Mouse (Mus musculus): ENCODE results near the gene Pfn3.

DNA sequence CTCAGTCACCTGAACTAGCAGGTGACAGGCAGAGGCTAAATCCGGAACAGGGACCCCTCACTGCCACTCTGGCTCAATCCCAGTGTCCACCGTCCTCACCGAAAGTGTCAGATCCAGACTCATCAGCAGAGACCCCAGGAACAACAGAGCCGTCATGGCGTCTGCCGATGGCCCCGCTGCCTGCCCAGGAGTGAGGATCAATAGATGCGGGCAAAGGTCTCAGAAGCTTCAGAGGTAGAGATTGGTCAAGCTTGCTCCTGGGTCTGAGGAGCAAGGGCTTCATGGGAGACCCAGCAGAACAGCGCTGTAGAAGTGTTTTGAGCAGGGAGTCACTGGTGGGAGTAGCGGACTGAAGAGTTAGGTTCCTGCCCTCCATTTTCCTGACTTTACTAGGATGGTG, 11.6 kb upstream of the Pfn3 start, which contains the start of gene F12:
- no peak for TF ChIP-seq EP300 (IDR thresholded peaks at IDR 0.05; ENCODE audit: low read depth)
- no peak for TF ChIP-seq CTCF (IDR thresholded peaks at IDR 0.05; ENCODE audit: low read depth)

Measured in liver, embryonic 14.5 days (tissue).